Mouse (Mus musculus) neutrophil, adult 5-6 weeks (primary cell): ENCODE results near the gene Dner. TPM values are rescaled to one million over a fixed set of nuclear protein-coding genes. Genes with fewer than 3 reads are reported as not detected.

ENCODE experiments used
- ATAC-seq: fragments of 151-379, 151-347 bp; 2 replicates; pipeline ENCODE4 v1.8.0; 2017; ENCODE audit warnings: mild to moderate bottlenecking, moderate TSS enrichment; ENCODE audit not compliant: insufficient number of reproducible peaks, poor library complexity, low FRiP score, severe bottlenecking; ENCODE audit errors: extremely low read depth
- total RNA-seq: library from RNA; stranded (forward); fragments of 200-1000 nt; gene quantifications from 2 replicates; pipeline ENCODE4 v1.2.3, GENCODE M21; 2017

The Dner gene
- total RNA-seq, 1 experiment from 2014 or later, result not detected

DNA sequence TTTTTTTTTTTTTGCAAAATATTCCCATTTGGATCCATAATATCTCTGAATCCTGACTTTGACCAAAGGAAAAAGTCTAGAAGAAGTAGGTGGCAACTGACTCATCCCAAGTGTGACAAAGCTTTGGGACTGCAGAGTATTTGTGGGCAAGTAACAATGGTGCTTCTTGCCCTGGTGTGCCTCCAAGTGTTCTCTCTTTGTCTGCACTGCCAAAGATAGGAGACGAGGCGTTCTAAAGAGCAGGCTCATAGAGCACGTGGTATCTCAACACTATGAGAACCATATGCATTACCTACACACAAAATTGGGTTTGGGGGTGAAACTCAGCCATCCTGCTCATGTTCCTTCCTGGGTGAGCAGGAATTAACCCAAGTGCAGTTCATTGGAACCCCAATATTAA is 221.7 kb downstream of the Dner start:
- no peak for ATAC-seq

DNA sequence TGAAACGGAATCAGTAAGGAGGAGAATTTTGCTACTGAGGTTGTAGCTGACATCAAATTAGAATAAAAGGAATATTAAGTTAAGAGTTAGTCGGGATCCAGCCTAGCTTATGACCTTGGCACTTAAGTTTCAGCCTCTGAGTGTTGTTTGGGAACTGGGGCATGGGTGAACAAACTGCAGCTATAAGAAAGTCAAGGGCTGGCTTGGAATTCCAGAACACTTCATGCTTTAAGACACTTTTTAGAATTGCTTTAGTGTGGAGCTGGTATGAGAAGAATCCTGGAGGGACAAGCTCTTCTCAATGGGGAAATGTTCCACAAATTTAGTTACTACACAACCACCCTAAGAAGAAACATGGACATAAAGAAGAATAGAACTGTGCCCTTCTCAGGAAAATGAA is 223.8 kb downstream of the Dner start:
- ATAC-seq, result no peak

DNA sequence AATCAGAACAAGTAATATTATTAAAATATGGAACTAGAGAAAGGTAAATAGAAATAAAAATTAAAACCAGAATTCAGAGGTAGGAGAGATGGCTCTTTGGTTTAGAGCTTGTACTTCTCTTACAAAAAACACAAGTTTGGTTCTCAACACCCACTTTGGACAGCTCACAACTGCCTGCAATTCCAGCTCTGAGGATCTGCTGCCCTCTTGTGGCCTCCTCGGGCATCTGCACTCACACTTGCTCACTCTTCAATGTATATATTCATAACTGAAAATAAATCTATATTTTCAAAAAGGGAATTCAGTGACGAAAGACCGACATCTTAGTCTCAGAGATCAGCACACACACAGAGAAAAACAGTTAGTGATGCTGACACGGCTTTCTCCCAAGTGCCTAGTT is 225.7 kb downstream of the Dner start:
- peak; percentile 72; the same call in 1 of the 2 replicates for ATAC-seq

DNA sequence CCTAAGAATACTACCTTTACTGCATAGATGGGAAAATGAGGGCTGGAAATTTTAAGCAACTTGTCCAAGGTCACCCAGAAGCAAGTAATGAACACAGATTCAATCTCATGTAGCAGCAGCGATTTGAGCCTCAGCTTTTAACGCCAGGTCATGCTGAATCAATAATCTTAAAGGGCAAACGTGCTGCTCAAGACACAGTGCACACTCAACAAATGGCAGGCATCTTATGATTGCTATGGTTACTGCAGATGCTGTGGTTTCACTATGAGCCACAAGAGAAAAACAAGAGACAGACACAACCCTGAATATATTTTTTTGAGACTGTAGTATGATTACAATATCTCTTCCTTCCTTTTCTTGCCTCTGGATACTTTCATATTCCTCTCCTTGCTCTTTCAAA is 228.4 kb downstream of the Dner start:
- ATAC-seq, result no peak

- no peak for ATAC-seq
Measured at GRCm38 (mm10) chr1:84464761-84465160, 231.3 kb downstream of the Dner start.

DNA sequence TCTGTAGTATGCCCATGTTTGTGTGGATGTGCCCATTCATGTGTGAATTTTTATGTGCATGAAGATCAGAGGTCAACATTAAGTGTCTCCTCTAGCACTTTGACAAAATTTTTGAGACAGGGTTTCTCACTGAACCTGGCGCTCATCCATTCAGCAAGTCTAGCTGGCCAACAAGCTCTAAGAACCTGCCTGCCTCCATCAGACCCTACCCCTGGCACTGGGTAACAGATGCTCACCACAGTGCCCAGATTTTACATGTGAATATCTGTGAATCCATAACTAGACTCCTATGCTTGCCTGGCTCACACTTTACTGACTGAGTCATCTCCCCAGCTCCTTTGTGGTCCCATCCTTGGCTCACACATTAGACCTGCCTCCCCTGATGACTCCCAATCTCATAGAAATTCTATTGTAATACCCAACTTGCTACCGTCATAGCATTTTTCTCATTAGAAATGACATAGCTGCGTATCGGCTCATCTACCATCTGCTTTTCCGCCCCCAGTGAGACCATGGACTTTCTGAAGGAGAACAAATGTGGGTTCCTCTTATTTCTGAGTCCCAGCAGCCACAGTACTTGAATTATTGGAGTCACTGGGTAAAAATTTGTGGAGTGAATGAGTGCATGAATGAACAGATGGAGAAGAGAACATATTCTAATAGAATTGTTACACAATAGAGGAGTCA is 231.9 kb downstream of the Dner start:
- no peak for ATAC-seq

GRCm38 (mm10) chr1:84449566-84450278 is 246.3 kb downstream of the Dner start:
- ATAC-seq, result no peak

DNA sequence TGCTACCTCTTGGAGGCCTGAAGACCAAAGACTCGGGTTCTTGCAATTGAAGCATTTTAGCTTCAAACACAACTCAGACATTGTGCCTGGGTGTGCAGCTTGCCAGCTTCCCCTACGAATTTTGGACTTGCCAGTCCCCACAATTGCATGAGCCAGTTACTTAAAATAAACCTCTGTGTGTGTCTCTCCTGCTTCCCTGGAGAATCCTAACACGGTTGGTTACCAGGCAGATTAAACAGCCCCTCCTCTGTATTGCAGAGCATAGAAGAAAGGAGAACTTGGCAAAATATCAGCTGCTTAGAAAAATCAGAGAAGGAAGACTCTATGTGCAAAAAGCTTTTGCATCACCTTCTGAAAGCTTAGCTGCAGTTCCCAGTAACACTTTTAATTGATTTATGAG is 252.4 kb downstream of the Dner start:
- ATAC-seq, result no peak

DNA sequence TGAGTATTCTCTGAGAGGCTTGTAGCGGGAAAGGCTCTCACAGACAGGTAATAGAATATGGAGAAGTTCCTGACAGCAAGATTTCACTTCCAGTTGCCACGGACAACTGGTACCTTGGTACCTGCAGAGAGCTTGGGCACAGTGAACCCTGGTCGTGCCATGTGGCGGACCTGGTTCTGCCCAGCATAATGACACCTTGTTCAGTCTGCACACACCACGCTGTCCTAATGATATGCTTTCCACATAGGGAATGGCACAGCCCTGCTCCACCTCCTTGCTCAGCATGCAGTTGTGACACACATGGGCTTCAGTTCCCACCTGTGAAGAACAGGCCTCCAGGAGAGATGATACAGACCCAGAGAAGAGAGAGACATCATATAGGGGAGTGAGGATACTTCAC is 253.0 kb downstream of the Dner start:
- ATAC-seq, result no peak

- ATAC-seq, result no peak
Measured at GRCm38 (mm10) chr1:84441419-84441818, 254.6 kb downstream of the Dner start.

DNA sequence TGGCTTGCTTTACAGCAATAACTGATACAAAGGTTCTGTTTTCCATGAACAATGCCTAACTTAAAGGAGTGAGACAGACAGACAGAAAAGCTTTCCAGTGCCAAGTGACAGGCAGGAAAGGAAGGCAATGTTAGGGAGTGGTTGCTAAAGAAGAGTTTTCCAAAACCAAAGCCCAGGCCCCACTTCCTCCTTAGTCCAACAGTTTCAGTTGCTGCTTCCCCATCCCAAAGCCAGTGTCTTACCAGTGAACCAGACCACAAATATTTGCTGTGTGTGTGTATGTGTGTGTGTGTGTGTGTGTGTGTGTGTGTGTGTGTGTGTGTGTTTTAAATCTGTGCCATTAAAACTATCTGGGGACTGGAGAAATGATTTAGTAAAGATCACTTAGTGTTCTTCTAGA is 258.5 kb downstream of the Dner start:
- no peak for ATAC-seq

DNA sequence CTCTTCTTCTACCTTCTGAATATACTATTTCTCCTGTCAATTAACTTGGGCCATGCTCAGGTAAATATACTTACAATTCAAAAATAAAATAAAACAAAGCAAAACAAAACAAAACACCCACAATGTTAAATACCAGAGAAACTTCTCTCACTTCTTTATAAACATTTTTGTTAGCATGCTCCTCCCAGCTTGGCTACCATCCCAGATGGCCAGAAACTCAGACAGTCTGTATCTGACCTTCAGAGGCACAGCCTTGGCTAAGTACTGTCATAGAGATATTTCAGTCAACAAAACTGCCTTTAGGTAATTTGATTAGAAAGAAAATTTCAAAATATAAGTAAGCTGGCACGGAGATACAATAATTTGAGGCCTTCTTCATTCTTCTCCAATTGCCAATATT is 259.7 kb downstream of the Dner start:
- ATAC-seq, result no peak

GRCm38 (mm10) chr1:84433291-84433980 is 262.6 kb downstream of the Dner start:
- ATAC-seq, result no peak

DNA sequence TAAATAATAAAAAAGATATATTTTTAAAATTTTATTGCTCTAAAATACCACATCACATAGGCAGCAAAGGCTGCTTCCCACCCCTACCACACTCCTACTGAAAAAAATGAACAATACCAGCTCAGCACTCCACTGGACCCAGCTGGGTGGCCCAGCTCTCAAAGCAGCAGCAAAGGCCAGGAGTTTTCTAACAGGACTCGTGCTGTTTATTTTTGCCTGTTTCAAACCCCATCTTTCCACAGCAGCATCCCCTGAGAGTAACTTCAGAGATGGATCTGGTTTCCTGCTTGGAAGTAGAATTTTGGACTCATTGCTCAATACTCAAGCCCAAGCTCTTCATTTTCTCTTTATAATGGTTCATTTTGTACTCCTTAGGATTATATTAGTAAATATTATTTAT is 263.7 kb downstream of the Dner start:
- no peak for ATAC-seq

DNA sequence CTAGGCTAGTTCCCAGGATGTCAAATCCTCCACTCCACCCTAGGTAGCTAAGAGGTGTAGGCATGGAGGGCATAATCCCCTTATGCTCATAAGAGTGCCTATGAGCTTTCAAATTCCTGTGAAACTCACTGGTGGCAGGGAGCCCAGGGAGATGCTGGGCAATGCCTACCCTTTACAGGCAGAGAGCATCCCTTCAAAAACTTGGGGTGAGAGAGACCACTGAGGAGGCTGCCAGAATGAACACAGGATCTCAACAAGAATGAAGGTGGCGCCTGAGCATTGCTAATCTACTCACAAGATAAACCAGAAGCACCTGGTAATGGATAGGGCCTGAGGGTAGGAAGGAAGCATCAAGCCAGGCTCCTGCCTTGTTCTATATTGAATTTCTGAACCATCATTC is 267.7 kb downstream of the Dner start:
- ATAC-seq, result no peak

DNA sequence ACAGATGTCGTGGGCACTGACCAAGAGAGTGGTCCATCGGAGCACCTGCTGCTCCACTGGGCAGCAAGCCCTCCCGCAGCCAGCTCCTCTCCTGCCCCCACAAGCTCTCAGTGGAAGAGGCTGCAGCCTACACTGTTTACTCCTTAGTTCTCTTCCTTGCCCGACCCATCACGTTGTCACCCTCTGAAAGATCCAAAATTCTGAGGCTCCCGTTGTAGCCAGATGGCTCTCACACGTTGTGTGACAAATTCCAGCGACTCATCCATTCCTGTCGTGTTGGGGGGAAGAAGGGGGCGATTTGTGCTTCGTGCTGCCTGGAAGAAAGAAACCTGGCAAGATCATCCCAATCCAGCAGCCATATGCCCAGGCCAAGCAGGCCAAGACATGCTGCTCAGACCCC is 268.3 kb downstream of the Dner start:
- ATAC-seq, result no peak

GRCm38 (mm10) chr1:84426679-84427078 is 269.3 kb downstream of the Dner start:
- ATAC-seq, result no peak

DNA sequence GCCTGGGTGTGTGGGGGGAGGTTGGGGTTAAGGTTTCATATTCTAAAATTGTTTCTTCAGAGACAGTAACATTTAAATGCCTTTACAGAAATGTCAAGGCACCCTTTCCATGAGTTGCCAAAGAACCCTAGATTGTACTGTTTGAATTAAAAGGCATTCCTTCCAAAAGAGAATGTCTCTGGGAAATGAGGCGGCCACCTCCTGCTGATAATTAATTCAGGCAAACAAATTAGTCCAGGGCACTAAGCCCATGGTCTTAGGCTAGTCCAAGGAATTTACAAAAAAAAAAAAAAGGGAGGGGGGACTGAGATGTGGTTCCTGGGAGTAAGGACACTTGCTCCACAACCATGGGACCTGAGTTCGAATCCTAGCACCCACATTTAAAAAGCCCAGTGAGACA is 273.1 kb downstream of the Dner start:
- no peak for ATAC-seq

DNA sequence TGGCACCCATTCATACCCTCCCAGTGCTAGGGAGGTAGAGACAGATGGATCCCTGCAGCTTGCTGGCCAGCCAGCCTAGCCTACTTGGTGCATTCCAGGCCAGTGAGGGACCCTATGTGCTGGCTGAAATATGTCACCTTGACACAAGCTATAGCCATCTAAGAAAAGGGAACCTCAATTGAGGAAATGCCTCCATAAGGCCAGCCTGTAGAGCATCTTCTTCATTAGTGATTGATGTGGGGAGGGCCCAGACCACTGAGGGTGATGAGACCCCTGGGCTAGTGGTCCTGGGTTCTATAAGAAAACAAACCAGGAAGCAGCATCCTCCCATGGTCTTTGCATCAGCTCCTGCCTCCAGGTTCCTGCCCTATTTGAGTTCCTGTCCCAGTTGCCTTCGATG is 274.2 kb downstream of the Dner start:
- peak; percentile 76 for ATAC-seq

GRCm38 (mm10) chr1:84419416-84419815 is 276.6 kb downstream of the Dner start:
- ATAC-seq, result no peak
